Mouse (Mus musculus) C2C12 (cell line): ENCODE measurements at regions not wholly inside any gene's neighbourhood (a gene's known extent, or its start where the extent isn't known, plus 50 kb on each side); places are given as distances from the start of the nearest gene placed in this dataset.

ENCODE experiments used
- CTCF ChIP-seq: IDR thresholded peaks from one replicate; pipeline ENCODE4 v1.5.1; 2011; ENCODE audit not compliant: control insufficient read depth, insufficient read depth, insufficient read length
- USF1 ChIP-seq: IDR thresholded peaks from one replicate; pipeline ENCODE4 v1.6.1; 2011; ENCODE audit warnings: low read depth, mild to moderate bottlenecking, control low read depth, moderate library complexity

DNA sequence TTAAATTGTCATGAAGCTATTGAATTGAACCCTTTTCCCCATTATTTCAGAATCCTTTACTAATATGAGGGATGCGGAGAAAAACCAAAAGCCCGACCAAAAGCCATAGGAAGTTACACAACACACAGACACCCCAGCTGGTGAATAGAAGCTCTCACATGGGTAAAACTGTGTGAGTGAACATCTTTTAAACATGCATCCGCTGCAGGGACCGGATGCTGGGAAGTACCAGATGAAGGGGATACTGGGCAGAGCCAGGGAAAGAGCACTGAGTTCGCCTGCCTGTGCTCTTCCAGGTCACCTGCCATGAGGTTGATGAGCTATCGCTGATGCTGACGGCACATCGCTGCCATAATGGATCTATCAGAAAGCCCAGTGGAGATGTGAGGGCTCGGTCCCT, 169.6 kb upstream of the Pmfbp1 start:
- no peak for TF ChIP-seq CTCF
- no peak for TF ChIP-seq USF1
